ENCODE assay signal across 8 mouse cellular contexts in genomic region chr12:98269791-98270745, GRCm38 (mm10). TPM values are rescaled to one million over a fixed set of nuclear protein-coding genes. Genes with fewer than 3 reads are reported as not detected.
DNase-seq lines count a peak whose midpoint lies in the region; ATAC-seq lines count a peak whose summit lies in the region.

No protein-coding gene starts in this region.

- 46% methylated on average over 17 of the region's 17 CpGs for WGBS in heart, embryonic 13.5 days
- WGBS in forebrain, embryonic 15.5 days, result 86% methylated on average over 17 of the region's 17 CpGs
- 77% methylated on average over 17 of the region's 17 CpGs for WGBS in midbrain, embryonic 16.5 days

- H3K9me3 ChIP-seq in heart, embryonic 13.5 days, result no peaks in the 10 kb centered on the region
- H3K9me3 ChIP-seq in forebrain, embryonic 15.5 days, result no peaks in the 10 kb centered on the region
- no peaks in the 10 kb centered on the region for H3K9me3 ChIP-seq in midbrain, embryonic 16.5 days (replicated peaks; ENCODE audit: control insufficient read depth, low read length, poor library complexity, severe bottlenecking)

- H3K4me1 ChIP-seq in heart, embryonic 13.5 days, result no peaks in the 10 kb centered on the region
- H3K4me1 ChIP-seq in forebrain, embryonic 15.5 days, result no peaks in the 10 kb centered on the region
- no peaks in the 10 kb centered on the region for H3K4me1 ChIP-seq in midbrain, embryonic 16.5 days (ENCODE audit: control insufficient read depth, insufficient read depth, low read length)

- no peak overlapping the region for H3K9ac ChIP-seq in heart, embryonic 13.5 days
- no peak overlapping the region for H3K9ac ChIP-seq in forebrain, embryonic 15.5 days (replicated peaks)
- H3K9ac ChIP-seq in midbrain, embryonic 16.5 days (ENCODE audit: low read depth, low read length), result no peak overlapping the region

- no peak overlapping the region for H3K27ac ChIP-seq in heart, embryonic 13.5 days (replicated peaks)
- H3K27ac ChIP-seq in forebrain, embryonic 15.5 days (replicated peaks), result no peak overlapping the region
- H3K27ac ChIP-seq in midbrain, embryonic 16.5 days (ENCODE audit: low read length), result no peak overlapping the region

- H3K27me3 ChIP-seq in heart, embryonic 13.5 days (replicated peaks), result no peaks in the 10 kb centered on the region
- no peaks in the 10 kb centered on the region for H3K27me3 ChIP-seq in forebrain, embryonic 15.5 days
- no peaks in the 10 kb centered on the region for H3K27me3 ChIP-seq in midbrain, embryonic 16.5 days (ENCODE audit: control insufficient read depth, insufficient read depth, low read depth, low read length)

- peak overlapping the region; percentile 54 for H3K4me2 ChIP-seq in heart, embryonic 13.5 days
- no peak overlapping the region for H3K4me2 ChIP-seq in forebrain, embryonic 15.5 days (replicated peaks)
- H3K4me2 ChIP-seq in midbrain, embryonic 16.5 days (ENCODE audit: low read length), result no peak overlapping the region

- DNase-seq in heart, adult 18-20 months, result no peak
- DNase-seq in A20 (ENCODE audit: low read depth, low spot score), result peak; percentile 77
- peak; percentile 18 for DNase-seq in mesoderm, embryonic 11.5 days (ENCODE audit: low read depth, low spot score)
- no peak for DNase-seq in left cerebral cortex, adult 11 months (ENCODE audit: low spot score)

- no peaks in the 10 kb centered on the region for H3K36me3 ChIP-seq in heart, embryonic 13.5 days
- H3K36me3 ChIP-seq in forebrain, embryonic 15.5 days, result no peaks in the 10 kb centered on the region
- H3K36me3 ChIP-seq in midbrain, embryonic 16.5 days (ENCODE audit: control insufficient read depth, insufficient read depth, low read length), result no peaks in the 10 kb centered on the region

- no peak for ATAC-seq in heart, embryonic 13.5 days (ENCODE audit: extremely low read depth, insufficient number of reproducible peaks, low FRiP score, low TSS enrichment)
- ATAC-seq in hematopoietic stem cell, adult 5-6 weeks (replicated peaks in 1 of 2; ENCODE audit: insufficient read depth in 1 of 2, low FRiP score in 2 of 2, low TSS enrichment in 1 of 2, low read depth in 1 of 2, poor library complexity in 2 of 2, severe bottlenecking in 2 of 2), result peak; percentile 72 to 74
- ATAC-seq in forebrain, embryonic 15.5 days (replicated peaks), result no peak
- ATAC-seq in midbrain, embryonic 16.5 days, result no peak

- peak overlapping the region; percentile 7 for H3K4me3 ChIP-seq in heart, embryonic 13.5 days
- no peak overlapping the region for H3K4me3 ChIP-seq in forebrain, embryonic 15.5 days
- no peak overlapping the region for H3K4me3 ChIP-seq in midbrain, embryonic 16.5 days (ENCODE audit: low read depth, low read length)

RNA-seq across cellular contexts. Expression of gene Gpr65, which starts 1.6 kb away (rescaled TPM):
- 0.82 and 0.91 TPM in 2 replicates for polyA plus RNA-seq in heart, embryonic 13.5 days (2015; fragmentation: Nextera tagmentation; extraction: Ambion mirVana)
- total RNA-seq in heart, adult 18-20 months (2021), result 1 to 10 TPM in 1 of 2 experiments, under 1 TPM in 1; 0.89 to 1.2 TPM
- total RNA-seq in hematopoietic stem cell, adult 5-6 weeks (2017), result 40.7 and 45.8 TPM in 2 replicates
- polyA plus RNA-seq in forebrain, embryonic 15.5 days (2015; fragmentation: Nextera tagmentation; extraction: Ambion mirVana), result 0.15 and 0.34 TPM in 2 replicates
- 0.22 and 0.31 TPM in 2 replicates for polyA plus RNA-seq in midbrain, embryonic 16.5 days (2015; fragmentation: Nextera tagmentation; extraction: Ambion mirVana)

RNA-seq across cellular contexts. Expression of gene Galc, which starts 10.8 kb away (rescaled TPM):
- polyA plus RNA-seq in heart, embryonic 13.5 days (2015; fragmentation: Nextera tagmentation; extraction: Ambion mirVana), result 6.0 and 6.2 TPM in 2 replicates
- total RNA-seq in heart, adult 18-20 months (2021), result 1 to 10 TPM; 7.7 to 8.8 TPM
- total RNA-seq in hematopoietic stem cell, adult 5-6 weeks (2017), result 10.0 and 15.6 TPM in 2 replicates
- 9.1 and 9.9 TPM in 2 replicates for polyA plus RNA-seq in forebrain, embryonic 15.5 days (2015; fragmentation: Nextera tagmentation; extraction: Ambion mirVana)
- 12.6 and 12.7 TPM in 2 replicates for polyA plus RNA-seq in midbrain, embryonic 16.5 days (2015; fragmentation: Nextera tagmentation; extraction: Ambion mirVana)

Comparison
In these comparisons a context has a peak if more than half of its experiments do, and no peak if none do; other contexts are left out.
1. ATAC-seq: peak in hematopoietic stem cell, adult 5-6 weeks (2 of 2); none in heart, embryonic 13.5 days (single experiment), forebrain, embryonic 15.5 days (single experiment) and midbrain, embryonic 16.5 days (single experiment).
2. DNase-seq: peak in A20 (single experiment) and mesoderm, embryonic 11.5 days (single experiment); none in heart, adult 18-20 months (0 of 2) and left cerebral cortex, adult 11 months (single experiment).